Mouse (Mus musculus): Measurements from ENCODE around the gene Asic2.

The Asic2 gene

DNA sequence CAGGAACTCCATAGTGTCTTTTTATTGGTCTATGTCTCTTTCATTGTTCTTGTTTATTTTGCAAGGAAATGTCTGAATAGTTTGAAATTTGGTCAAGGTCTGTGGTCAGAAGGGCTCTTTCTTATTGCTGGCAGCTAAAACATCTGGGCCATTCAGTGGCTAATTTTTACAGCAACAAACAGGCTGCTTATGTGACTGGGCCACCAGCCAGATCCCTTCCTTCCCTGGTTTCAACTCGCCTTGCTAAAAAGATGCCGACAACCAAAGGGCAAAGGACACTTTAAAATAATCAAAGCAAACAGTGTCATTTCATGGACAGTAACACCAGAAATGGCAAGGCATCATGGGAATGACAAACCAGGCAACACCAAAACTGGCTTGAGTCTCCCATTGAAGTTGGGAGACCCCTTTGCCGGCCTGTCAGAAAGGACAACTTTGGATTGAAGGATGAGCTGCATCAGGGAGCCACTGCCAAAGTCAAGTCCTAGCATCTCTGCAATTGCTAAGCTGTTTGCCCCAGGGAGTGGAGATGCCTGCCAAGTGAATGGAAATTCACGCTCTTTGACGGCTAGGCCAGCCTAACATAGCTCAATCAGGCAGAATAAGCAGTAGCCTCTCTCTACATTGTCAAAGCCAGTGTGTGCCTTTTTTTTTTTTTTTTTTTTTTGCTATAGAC lies 123.1 kb downstream of the Asic2 start:
- no peak for DNase-seq (ENCODE audit: low read depth, low spot score)

- no peak for DNase-seq (ENCODE audit: low read depth, low spot score)
Observed at GRCm38 (mm10) chr11:81841001-81841400, 127.3 kb downstream of the Asic2 start.

- no peak for DNase-seq (ENCODE audit: low read depth, low spot score)
Observed at GRCm38 (mm10) chr11:81838426-81838825, 129.8 kb downstream of the Asic2 start.

DNA sequence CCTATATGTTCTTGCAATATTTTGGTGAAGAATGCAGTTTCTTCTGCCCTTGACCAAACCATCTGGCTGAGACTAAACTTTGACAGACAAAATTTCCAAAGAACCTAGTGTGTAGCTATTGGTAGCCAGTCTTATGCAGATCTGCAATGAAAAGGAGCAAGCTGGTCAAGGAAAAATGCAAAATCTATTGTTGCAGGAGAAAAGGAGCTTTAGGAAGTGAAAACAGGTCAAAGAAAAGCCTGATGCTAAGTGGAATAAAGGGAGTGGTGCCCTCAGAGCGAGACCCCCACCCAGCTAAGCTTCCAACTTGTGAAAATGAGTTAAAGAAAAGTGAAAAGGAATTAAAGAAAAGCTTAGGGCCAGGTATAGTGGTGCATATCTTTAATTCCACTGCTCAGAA lies 135.9 kb downstream of the Asic2 start:
- DNase-seq (ENCODE audit: low read depth, low spot score), result peak; percentile 54

DNA sequence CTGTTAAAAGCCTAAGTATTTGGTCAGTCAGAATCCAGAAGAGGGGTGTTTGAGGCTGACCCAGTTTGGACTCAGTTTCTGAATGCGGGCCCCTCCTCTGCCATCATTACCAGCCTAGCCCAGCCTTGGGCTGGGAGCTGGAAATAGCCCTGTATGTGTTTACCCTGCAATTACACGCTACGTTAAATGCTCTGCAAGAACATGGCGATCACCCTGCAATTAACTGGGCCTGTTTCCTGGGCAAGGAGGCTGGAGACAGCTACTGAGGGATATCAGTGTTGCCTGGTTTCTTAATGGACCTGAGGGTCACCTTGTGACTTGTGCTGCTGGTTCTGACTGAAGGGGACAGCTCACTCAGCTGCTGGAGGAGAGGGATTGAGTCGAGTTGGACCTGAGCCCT lies 151.7 kb downstream of the Asic2 start:
- DNase-seq (ENCODE audit: low read depth, low spot score), result no peak

DNA sequence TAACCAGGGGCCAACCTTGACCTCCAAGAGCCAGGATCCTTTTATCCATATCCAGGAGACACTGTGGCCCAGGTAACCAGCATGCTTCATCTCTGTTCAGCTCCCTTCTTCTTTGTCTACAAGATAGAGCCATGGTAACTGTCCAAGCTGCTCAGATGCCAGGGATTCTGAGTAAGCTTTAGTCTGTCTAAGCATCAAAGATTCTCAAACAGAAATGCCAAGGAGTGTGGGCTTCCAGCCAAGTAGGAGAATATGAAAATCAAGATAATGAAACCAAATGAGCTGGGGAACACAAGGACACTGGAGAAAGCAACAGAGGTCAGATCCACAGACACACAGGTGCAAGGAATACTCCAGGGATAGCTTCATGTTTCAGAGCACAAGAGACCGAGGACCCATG lies 153.4 kb downstream of the Asic2 start:
- DNase-seq (ENCODE audit: low read depth, low spot score), result no peak

DNA sequence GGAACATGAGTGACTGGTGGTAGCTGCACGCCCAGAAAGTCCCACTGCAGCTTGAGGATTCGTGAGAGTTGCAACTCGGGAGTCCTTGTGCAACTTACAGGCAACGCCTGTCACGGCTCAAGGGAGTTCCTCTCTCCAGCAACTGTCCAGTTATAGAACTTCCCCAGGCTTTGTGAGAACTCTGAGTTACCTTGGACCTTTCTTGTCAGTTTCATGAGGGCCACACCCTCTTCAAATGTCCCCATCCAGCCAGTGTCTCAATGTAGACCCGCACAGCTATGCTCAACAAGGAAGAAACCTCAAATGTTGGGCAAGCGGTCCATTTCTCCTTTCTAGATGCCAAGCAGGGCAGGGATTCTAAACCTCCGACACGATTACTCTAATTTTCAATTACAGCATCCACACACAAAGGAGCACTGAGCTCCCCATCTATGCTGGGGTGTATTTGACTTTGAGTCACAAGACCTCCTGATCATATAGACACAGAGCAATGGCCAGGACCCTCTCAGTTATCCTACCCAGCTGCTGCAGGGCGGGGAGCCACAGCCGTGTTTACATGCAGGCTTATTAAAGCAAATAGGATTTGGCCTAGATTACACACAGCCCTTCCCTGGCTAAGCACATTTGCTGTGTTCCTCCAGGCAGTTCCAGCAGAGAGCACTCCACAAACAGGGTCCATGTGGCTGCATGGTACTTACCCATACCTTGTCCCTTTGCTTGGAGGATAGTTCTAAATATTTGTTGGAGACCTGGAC lies 161.2 kb downstream of the Asic2 start:
- no peak for DNase-seq (ENCODE audit: low read depth, low spot score)

- DNase-seq (ENCODE audit: low read depth, low spot score), result peak; percentile 34
Observed at GRCm38 (mm10) chr11:81803544-81803943, 164.7 kb downstream of the Asic2 start.

GRCm38 (mm10) chr11:81802614-81803013 lies 165.6 kb downstream of the Asic2 start:
- DNase-seq (ENCODE audit: low read depth, low spot score), result no peak

DNA sequence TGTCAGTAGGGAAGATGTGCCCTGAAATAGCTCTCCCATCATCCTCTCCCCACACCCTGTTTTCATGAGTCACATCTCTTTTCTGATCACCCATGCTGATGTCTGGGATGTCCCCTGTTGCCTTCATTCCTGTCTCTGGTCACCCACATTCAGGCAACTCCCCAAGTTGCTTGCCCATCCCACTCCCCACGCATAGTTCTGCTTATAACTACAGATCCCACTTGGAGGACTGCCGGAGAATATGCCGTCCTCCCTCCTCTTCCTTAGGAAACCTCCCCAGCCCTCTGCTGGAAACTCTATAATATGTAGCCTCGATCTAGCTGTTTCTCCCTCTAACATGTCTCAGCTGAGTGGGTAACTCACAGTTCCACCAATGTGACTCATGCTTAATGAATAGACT lies 167.4 kb downstream of the Asic2 start:
- no peak for DNase-seq (ENCODE audit: low read depth, low spot score)

DNA sequence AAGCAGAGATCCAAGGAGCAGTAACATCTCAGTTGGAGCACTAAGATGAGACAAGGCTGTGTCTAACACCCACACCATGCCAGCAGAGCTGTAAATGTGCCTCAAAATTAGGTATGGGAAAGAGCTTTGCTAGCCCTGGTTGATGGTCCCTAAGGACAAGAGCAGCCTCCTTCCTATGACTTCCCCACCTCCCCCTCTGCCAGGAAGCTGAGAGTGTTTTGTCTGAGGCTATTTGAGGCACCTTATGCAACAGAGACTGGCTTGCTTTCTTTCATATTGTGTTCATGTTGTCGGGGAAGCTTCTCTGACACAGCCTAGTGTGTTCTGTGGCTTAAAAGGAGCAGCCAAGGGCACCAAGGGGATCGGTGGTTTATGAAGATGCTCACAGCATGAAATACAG lies 174.7 kb downstream of the Asic2 start:
- DNase-seq (ENCODE audit: low read depth, low spot score), result no peak

DNA sequence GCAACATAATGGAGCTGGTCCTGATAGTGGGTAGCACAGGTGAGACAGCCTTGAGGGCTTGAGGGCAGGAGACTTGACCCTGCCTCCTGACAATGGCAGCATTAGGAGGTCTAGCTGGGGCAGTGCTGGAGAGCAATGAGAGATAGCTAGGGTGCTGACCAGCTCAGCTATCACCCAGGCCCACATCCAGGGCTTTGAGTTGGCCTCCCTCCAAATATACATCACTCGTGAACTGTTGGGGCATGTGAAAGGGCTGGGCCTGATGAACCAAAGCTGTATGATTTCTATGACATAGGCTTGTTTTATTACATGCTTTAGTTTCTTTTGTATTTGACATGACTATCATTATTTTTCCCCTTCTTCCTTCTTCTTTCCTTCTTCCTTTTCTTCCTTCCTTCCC lies 176.7 kb downstream of the Asic2 start:
- no peak for DNase-seq (ENCODE audit: low read depth, low spot score)

- no peak for DNase-seq (ENCODE audit: low read depth, low spot score)
Observed at GRCm38 (mm10) chr11:81780596-81780995, 187.7 kb downstream of the Asic2 start.

DNA sequence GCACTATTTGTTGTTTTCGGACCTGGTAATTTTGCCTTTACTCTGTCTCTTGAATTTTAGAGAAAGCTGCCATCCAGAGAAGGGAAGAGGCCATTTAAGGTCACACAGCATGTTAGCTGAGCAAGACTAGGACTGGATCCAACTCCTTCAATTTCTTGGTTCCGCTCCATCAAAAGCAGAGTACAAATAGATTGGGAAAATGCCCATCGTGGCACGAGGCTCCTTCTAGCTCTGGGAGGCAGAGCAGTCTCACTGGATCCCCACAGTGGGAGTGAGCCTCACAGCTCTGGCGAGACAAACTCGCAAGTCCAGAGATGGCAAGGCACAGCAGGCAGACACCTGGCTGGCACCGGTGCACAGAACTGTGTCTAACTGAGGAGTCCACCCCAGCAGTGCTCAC lies 188.4 kb downstream of the Asic2 start:
- no peak for DNase-seq (ENCODE audit: low read depth, low spot score)

GRCm38 (mm10) chr11:81771195-81771895 lies 196.9 kb downstream of the Asic2 start:
- peak; percentile 13 for DNase-seq (ENCODE audit: low read depth, low spot score)

GRCm38 (mm10) chr11:81769691-81770260 lies 198.5 kb downstream of the Asic2 start:
- no peak for DNase-seq (ENCODE audit: low read depth, low spot score)

- no peak for DNase-seq (ENCODE audit: low read depth, low spot score)
Observed at GRCm38 (mm10) chr11:81768305-81768704, 200.0 kb downstream of the Asic2 start.

- no peak for DNase-seq (ENCODE audit: low read depth, low spot score)
Observed at GRCm38 (mm10) chr11:81767781-81768180, 200.5 kb downstream of the Asic2 start.

DNA sequence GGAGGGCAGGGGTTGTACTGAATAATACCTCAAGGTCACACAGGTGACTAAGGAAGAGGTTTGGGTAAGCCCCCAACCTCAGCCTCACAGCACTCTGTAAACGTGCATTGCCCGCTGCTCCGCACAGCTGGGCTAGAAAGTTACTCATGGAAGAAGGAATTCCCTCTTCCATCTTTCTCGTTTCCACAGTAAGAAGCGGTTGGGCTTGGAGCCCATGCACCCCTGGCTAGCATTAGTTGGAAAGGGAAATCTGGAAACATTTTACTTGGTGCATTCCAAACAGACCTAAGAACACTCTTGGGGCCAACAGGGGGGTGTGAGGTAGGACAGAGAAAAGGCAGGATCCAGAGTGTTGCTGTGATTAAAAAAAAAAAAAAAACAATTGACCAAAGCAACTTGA lies 203.0 kb downstream of the Asic2 start:
- DNase-seq (ENCODE audit: low read depth, low spot score), result no peak

DNA sequence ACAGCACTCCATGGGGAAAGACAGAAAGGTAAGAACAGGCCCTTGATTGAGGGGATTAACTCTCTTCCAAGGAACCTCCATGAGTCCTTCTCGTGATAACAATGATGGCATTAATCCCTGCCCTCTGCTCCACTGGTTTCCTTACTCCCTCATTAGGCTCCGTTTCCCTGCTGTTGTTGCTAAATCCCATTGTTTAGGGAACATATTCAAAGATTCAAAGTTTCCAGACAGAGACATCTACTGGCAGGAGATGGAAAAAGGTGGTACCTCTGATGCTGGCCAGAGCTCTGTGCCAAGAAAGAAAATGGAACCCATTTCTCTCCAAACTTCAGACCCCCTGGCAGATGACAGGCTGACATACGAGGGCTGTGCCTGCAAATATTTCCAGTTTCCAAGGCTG lies 203.5 kb downstream of the Asic2 start:
- DNase-seq (ENCODE audit: low read depth, low spot score), result no peak

GRCm38 (mm10) chr11:81757221-81757620 lies 211.0 kb downstream of the Asic2 start:
- DNase-seq (ENCODE audit: low read depth, low spot score), result no peak

GRCm38 (mm10) chr11:81750876-81751275 lies 217.4 kb downstream of the Asic2 start:
- DNase-seq (ENCODE audit: low read depth, low spot score), result no peak

Measured in ZHBTc4 (cell line).